Mouse (Mus musculus) lung, adult 2 months (tissue): ENCODE measurements around the gene Zzef1.

ENCODE experiments used
- CTCF ChIP-seq: fragments of 200-500 bp; IDR thresholded peaks from 2 replicates; pipeline ENCODE4 v1.5.1; 2011; ENCODE audit warnings: mild to moderate bottlenecking, low read length, control low read depth; ENCODE audit not compliant: insufficient read depth
- POLR2A ChIP-seq: fragments of 200-500 bp; IDR thresholded peaks from 2 replicates; pipeline ENCODE4 v1.6.1; 2011; ENCODE audit warnings: low read depth, mild to moderate bottlenecking, control low read depth, low read length, borderline replicate concordance; ENCODE audit errors: extremely low read depth

- TF ChIP-seq CTCF, result no peak
- TF ChIP-seq POLR2A, result no peak
Measured at GRCm38 (mm10) chr11:72960723-72961071, 164.7 kb downstream of the Zzef1 start.
